Mouse (Mus musculus) B cell, adult 2 months (primary cell): ENCODE measurements around the gene Acta1.

Experiments used
- DNase-seq, 2 experiments: peaks; one replicate each; pipeline ENCODE4 v3.0.0; 2022

The Acta1 gene

DNA sequence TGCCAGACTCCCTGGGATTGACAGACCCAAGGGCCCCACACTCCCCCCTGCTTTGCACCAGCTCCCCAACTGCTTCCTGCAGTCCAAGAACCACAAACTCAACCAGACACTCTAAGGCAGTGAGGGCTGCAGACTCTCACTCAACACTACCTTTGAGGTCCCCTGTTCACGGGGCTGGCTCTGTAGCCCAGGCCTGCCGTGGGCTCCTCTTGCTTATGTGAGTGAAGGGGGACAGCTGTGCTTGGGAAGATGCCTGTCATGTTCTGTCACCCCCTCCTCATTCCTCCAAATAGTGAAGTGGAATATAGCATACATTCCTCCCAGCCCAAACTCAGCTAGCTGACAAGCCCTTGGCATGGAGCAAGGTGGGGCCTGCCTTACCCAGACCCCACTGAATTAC, 12.1 kb downstream of the Acta1 start:
- DNase-seq: no peak

DNA sequence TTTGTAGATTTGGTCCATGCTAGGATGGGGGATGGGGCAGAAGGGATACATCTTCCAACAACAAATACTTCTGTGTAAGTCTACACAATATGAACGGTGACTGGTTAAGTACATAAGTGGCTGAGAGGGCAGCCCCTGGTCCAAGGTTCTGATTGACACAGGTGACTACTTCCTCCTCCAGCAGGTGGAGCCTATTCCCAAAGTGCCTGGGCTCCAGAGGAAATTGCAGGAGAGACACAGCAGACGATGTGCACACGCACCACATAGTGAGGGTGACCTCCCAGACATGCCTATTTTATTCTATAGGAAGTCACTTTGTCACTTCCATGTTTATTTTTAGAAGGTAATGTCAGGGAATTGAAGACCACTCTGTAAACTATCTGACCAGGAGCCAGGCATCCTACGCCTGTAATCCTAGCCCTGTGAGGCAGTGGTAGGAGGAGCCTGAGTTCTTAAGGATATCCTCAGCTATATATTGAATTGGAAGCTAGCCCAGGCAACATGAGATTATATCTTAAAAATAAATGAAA, 13.7 kb downstream of the Acta1 start:
- DNase-seq: no peak

DNA sequence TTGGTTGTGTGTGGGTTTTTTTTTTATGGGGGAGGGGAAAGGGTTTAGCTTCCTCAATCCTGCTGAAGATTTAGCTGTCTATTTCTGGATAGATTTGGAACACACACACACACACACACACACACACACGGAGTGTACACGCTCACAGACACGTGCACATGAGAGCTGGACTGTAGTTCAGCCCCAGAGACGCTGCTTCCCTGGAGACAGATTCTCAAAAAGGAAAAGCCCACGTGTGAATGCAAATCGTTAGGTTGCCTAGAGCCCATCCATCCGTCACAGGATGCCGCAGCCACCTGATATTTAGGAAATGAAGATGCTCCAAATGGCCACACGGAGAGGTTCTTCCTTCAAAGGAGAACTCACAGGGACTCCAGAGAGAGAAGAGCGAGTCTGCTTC, 14.3 kb downstream of the Acta1 start:
- no peak for DNase-seq

DNA sequence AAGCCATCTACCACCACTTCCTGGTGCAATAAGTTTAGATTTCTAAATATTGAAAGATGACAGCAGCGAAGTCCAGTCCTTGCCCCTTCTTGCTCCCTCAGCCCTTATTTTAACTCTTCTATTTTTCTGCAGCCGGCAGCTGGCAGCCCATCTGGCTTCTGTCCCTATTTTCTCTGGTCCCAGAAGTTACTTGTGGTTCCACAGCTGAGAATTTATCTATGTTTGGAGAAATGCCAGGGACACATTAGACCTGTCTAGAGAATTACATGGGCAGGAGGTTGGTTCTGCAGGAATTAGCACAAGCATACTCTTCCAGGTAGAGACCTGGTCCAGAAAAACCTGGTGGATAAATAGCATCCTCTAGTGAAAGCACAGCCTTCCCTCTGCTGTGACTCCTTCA, 16.7 kb downstream of the Acta1 start:
- DNase-seq: no peak

DNA sequence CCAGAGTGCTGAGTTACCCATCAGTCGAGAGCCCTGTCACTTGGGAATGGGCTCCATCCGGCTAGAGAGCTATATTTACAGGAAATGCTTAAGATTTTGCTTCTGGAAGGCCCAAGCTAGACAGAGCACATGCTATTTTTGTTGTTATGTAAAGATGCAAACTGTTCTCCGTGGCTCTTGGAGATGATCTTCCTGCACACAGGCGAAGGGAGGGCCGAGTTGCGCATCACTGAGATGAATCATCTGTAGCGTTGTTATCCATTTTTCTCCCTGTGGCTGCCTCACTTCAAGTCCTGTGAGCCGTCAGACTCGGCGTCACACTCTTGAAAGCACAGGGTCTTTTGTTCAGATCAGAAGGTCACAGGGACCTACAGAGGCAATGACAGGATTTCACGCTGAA, 20.2 kb downstream of the Acta1 start:
- no peak for DNase-seq

DNA sequence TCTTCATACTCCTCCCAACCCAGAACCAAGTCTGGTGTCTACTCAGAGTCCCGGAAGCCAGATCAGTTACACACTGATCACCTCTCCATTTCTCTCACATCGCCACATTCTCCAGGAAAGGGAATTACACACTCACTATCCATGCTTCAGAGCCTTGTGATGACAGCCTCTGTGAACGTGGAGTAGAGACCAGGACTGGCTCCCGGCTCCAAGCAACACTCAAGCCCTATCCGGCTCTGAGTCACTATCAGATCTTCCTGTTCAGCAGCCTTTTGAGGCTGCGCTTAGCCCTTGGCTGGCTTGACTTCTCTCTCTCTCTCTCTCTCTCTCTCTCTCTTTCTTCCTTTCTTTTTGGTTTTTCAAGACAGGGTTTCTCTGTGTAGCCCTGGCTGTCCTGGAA, 21.2 kb downstream of the Acta1 start:
- DNase-seq: no peak

DNA sequence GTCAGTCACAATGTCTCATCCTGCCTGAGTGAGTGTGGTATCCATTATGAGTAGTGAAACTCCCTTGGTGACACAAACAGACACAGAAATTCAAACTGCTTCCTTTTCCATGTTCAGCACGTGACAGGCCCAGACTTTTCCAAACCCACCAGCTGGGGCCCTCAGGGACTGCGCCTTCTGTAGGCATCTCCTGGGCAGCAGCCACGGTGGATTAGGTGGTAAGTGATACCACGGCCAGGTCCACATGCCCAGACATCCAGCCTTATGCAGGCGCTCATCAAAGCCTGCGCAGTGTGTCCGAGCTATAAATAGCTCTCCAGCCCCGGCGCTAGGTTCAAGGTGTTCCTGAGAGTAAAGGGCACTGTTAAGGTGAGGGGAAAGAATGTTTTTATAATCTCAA, 22.5 kb downstream of the Acta1 start:
- DNase-seq: no peak

DNA sequence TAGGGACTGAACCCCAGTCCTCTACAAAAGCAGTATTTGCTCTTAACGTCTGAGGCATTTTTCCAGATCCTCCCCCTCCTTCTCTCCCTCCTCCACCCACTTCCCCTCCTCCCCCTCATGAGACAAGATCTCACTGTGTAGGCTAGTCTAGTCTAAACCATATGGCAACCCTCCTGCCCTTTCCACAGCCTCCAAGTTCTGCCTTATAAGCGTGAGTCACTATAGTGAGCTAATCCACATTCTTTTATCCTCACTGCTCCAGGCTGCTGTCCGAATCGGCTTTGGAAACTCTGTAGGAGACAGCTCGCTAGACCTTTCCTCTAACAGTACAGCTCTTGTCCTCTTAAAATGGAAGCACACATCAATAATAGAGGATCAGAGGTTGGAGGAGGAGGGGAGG, 27.6 kb downstream of the Acta1 start:
- DNase-seq: no peak

DNA sequence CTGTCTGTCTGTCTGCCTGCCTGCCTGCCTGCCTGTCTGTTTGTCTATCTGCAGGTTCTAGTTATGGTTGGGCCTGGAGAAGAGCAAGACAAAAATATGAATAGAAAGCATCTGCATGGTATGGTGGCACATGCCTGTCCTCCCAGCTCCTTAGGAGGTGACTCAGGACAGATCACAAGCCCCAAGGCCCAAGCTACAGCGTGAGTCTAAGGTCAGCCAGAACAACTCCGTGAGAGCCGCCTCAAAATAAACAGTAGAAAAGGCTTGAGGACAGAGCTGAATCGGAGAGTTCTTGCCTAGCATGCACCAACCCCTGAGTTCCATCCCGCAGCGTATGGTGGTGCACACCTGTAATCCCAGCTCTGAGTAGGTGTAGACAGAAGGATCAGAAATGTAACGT, 28.8 kb downstream of the Acta1 start:
- DNase-seq: no peak

DNA sequence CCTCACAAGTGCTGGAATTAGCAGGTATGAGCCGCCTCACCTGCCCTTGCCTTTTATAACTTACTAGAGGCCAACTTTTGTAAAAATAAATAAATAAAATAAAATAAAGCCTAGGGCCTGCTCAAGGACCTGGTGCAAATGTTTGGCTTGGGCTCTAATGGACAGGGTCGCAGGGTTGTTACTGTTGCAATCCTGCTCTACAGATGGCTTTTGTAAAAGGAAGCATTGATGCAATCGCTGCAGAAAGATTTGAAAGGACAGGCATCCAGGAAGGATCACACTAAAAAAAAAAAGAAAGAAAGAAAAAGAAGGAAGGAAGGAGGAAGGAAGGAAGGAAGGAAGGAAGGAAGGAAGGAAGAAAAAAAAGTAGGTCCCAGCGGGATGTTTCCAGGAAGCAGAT, 34.2 kb downstream of the Acta1 start:
- DNase-seq: no peak

DNA sequence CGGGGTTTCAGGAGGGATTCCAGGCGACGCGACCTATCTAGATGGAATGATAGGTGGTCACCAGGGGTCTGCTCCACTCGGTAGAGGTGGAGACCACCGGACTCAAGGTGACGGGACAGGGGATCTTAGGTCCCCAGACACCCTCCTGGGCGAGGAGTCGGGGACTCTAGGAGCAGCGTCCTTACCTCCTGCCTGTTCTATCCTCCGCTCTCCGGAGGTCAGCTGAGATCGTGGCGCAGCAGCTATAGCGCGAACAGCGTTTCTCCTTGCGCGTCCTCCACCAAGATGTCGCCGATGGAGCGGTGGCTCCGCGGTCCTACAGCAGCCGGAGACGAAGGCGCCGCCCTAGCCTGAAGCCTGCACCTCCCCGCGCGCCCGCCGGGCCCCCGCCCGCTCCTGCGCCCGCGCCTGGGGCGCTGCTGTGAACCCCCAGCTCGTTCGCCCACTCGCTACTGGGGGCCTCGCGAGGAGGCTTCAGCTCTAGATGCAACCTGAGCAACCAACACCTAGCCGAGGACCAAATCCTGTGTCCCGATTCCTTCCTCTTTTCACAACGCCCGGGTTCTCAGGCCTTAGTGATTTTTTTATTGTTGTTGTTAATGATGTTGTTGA, 34.8 kb downstream of the Acta1 start, which contains the start of gene Ccsap:
Gene Ccsap (minus strand): TSS at position 562 of the 612 bp plus-strand sequence.
- DNase-seq: peak; percentile 61 to 67

DNA sequence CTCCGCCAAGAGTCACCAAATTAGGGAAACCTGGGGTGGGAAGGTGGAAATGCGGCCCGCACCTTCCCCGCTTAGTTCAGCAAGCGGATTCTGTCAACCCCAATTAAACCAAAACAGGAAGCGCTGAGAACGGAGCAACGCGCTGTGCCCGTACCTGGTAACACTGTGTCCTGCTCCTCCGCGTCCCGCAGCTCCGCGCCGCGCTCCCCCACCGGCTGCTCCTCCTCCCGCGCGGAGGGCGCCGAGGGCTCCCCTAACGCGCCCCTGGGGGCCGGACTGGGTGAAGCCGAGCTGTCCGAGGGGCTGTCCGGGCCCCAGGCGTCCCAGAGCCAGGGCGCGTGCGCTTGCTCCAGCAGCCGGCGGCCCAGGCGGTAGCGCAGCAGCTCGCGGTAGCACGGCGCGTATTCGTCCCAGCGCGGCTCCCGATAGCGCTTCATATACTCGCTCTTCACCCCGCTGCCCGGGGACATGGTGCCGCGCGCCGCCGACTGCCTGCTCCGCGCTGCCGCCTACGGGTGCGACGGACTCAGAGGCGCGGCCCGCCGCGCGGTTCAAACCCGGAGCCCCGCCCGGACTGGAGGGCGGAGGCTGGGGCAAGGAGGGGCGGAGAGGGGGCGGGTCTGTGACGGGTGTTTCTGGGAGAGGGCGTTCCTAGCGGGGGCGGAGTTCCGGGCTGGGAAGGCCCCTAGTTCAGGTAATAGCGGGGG, 35.5 kb downstream of the Acta1 start:
- peak; percentile 94 to 95 for DNase-seq

DNA sequence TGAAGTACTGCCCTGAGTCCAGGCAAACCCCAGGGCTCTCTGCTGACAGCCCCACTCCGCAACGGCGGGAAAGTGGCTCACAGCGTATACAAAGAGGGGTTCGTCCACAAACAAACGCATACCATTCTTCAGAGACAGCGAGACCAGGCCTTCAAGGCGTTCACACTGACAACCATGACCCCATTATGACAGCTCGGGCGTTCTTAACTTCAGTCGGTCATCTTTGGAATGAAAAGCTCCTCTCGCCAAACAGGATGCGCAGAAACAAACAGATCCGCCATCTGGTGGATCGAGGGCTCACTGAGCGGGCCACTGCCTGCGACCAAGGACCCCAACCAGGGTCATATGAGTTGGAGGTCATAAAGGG, 36.0 kb downstream of the Acta1 start:
- DNase-seq: no peak

DNA sequence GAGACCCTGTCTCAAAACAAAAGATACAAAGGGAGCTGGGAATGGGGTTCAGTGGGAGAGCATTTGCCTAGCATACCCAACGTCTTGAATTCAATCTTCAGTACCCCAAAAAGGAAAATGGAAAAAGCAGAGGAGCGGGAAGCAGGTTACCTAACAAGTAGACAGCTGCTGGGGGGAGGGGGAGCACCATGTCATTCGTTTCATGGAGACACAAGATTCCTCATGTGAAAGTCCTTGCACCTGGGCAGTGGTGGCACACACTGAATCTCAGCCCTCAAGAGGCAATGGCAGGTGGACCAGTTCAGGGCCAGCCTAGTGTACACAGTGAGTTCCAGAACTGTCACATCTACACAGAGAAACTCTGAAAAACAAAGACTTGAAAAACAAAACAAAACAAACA, 37.2 kb downstream of the Acta1 start:
- DNase-seq: no peak

DNA sequence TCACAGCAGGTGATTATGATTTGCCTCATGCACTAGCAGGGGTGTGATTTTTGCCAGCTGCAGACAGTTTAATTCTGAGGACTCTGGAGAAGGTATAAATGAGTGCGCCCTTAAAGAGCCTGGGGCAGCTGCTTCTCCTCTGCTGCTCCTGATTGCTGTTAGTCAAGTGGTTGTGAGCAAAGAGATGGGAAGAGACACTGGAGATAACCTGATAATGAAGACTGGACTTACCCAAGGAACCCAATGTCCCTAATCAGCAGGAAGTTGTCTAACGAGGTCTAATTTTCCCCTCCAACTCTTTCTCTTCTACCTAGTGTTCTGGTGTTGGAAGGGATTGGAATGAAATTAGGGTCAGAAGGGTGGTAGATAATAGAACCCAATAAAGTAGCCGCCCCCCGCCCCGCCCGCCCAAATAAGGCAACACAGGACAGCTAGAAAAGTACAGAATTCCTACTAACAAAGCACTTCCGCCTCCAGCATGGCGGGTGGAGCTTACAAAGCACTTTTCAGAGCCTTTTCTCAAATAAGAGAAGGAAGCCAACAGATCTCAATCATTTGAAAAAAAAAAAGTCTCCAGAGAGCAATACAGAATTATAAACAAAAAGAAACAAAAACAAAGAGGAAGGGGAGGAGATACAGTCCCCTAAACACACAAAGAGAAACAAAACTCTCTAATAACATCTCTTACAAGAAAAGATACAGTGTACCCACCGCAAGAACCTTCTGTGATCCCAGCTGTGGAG, 39.6 kb downstream of the Acta1 start:
- DNase-seq: no peak

DNA sequence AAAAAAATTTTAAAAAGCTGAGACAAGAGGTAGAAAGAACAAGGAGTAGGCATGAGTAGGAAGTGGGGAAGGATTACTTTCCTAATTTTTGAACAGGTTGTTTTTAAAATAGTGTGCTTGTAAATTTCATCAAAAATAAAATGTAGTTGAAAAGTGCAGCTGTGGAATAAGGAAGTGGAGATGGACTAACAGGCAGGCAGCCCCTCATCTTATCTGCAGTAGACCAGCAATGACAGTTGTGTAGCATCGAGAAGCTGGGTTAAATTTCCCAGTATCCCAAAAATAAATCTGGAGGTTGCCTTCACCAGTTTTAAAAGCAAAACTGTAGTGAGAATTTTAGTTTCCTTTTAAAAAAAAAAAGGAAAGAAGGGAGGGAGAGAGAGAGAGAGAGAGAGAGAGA, 40.3 kb downstream of the Acta1 start:
- no peak for DNase-seq

DNA sequence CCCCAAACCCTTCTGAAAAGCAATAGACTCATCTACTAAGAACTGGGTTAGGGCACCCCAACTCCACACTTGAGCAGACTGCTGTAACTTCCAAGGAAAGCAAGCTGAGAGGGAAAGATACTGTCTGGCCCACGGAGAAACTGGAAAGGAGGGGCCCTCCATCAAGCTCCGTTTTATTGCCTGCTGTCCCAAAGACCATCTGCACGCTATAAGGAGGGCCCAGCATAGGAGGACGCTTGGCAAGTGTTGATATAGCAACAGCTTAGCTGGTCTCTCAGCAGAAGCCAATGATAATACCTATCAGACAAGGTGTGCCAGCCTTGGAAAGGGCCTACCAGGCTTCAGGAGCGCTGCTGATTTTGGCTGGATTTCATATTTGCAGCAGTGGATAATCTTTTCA, 43.0 kb downstream of the Acta1 start:
- DNase-seq: no peak

DNA sequence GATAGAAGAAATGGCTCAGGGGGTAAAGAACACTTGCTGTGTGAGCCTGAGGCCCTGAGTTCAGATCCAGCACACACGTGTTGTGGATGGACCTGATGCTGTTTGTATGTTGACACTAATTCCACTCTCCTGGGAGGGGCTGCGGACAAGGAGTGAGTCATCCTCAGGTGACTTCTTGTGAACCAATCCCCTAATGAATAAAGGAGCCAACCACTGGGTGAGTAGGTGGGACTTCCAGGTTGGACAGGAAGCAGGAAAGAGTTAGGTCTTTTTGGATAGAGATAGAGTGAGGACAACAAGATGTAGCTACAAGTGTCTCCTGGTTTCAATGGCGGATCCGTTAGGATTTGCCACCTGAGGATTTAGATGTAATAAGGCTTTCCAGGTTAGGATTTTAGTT, 45.2 kb downstream of the Acta1 start:
- no peak for DNase-seq

DNA sequence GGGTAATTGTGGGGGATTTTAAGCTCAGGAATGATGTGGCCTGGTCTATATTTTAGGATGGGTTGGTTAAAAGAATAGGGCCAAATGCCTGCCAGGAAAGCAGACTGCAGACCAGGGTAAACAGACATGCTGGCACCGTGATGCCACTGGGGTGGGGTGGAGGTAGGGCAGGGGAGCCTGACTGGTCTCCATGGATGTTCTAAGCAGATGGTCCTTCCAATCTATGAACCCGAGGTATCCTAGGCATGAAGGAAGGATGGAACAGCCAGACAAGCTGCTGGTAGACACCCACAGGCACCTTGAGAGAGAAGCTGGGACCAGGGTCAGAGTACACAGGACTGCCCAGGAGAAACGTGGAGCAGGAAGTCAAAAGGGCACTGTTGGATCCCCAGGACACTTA, 47.0 kb downstream of the Acta1 start:
- DNase-seq: no peak

DNA sequence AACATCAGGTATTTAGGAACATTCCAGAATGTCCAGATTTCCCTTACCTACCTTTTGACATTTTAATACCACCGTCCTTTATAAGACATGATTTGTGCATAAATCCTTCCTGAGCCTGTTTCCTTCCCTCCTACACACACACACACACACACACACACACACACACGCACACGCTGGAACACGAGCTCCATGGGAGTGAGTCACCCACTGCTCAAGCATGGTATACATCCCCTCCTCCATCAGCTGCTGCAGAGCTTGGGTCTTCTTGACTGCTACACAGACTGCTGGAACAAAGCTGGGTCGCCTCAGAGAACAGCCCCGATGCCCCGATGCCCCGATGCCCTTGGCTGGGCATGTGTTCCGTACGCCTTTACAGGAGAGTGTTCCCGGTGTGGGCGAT, 48.0 kb downstream of the Acta1 start:
- DNase-seq: no peak

DNA sequence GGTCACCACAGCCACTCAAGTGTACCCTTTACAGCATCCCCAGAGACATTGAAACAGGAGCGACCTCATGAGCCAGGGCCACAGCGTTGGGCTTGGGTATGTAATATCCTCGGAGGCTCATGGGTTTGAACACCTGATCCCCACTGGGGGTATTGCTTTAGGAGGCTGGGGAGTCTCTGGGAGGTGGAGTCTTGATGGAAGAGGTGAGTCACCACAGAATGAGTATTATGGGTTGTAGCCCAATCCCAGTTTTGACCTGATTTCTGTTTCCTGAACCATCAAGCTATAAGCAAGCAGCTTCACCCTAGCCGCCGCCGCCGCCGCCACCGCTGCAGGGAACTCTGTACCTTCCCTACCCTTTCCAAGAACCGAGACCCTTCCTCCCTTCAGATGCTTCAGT, 48.6 kb downstream of the Acta1 start:
- DNase-seq: no peak

DNA sequence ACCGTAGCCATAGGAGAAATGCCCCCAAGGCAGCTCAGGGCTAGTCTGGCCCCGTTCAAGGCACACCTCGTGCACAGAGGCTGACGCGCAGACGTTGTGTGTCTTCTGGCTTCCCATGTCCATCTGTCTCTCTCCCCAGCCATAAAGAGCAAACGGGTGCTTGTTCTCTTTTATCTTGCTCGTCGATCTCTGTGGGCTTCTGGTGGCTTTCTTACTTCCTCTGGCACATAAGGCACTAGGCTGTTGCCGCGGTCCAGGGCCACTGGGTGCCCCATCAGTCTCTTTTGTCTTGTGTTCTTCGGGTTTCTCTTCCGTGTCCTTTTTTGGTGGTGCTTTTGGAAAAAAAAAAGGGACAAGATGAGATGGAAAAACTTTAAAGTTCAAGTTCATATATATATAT, 49.4 kb downstream of the Acta1 start:
- no peak for DNase-seq

DNA sequence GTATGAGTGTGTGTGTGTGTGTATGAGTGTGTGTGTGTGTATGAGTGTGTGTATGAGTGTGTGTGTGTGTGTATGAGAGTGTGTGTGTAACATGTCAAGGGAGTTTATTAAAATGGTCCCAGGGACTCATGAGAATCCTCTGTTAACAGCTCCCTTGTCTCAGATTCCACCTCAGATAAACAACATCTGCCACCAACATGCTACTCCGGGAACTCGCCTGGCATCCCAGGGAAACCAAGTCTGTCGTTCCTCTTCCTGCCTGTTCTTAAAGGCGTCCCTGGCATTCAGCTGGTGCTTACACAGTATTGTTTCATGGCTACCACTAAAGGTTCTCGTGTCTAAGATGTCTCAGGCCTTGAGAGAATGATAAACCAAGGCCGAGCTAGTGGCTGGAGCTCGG, 50.2 kb downstream of the Acta1 start:
- DNase-seq: no peak

DNA sequence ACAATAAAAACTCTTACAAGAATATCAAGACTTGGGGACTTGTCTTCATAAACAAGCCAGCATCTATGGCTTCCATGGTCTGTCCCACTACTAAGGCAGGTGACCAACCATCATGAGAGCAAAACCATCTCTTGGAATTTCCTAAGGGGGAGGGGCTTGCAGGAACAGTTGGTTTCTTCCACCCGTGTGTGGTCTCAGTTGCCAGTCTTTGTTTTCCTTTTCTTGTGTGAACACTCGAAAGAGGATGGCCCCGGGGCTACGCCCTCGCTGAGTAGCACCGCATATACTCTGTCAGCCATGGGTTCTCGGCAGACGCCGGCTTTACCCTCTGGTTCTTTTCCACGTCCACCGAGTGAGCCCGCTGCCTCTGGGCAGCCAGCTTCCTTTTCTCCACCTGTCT, 52.5 kb downstream of the Acta1 start:
- no peak for DNase-seq
